Comparison of ENCODE assay signal across 8 mouse cellular contexts in genomic region chr11:98776843-98777590, GRCm38 (mm10). TPM values are rescaled to one million over a fixed set of nuclear protein-coding genes. Genes with fewer than 3 reads are reported as not detected.
DNase-seq lines count a peak whose midpoint lies in the region; ATAC-seq lines count a peak whose summit lies in the region.

No protein-coding gene starts in this region.

- WGBS in heart, embryonic 11.5 days (ENCODE audit: insufficient replicate concordance), result 17% methylated on average over 9 of the region's 9 CpGs
- WGBS in kidney, embryonic 15.5 days, result 8% methylated on average over 9 of the region's 9 CpGs

- H3K9ac ChIP-seq in heart, embryonic 11.5 days (ENCODE audit: low read depth, low read length), result peak overlapping the region; percentile 72
- H3K9ac ChIP-seq in kidney, embryonic 15.5 days, result 0 out of 2 replicates have a peak overlapping the region, but pooled peaks have one; percentile 27

- H3K36me3 ChIP-seq in heart, embryonic 11.5 days (ENCODE audit: control insufficient read depth, insufficient read depth, low read length), result no peaks in the 10 kb centered on the region
- no peaks in the 10 kb centered on the region for H3K36me3 ChIP-seq in kidney, embryonic 15.5 days

- DNase-seq in MN1 (ENCODE audit: low spot score), result peak; percentile 29
- peak; percentile 79 for DNase-seq in embryo, embryonic 11 days
- DNase-seq in lung, postnatal 14 days, result peak; percentile 60
- DNase-seq in yolk sac, embryonic 10.5 days (ENCODE audit: low spot score), result peak; percentile 69
- DNase-seq in urinary bladder, postnatal 25 days (ENCODE audit: low spot score), result no peak
- no peak for DNase-seq in spleen, postnatal 36 days (ENCODE audit: low spot score in 2 of 2)

- peaks cover 57% of the 10 kb centered on the region for H3K4me1 ChIP-seq in heart, embryonic 11.5 days (ENCODE audit: control insufficient read depth, insufficient read depth, low read length)
- peaks cover 95% of the 10 kb centered on the region for H3K4me1 ChIP-seq in kidney, embryonic 15.5 days

- ATAC-seq in heart, embryonic 11.5 days (replicated peaks; ENCODE audit: insufficient number of reproducible peaks, low FRiP score, low TSS enrichment), result no peak
- ATAC-seq in kidney, embryonic 15.5 days (replicated peaks; ENCODE audit: low FRiP score), result peak; percentile 10; the same call in 1 of the 2 replicates

- no peaks in the 10 kb centered on the region for H3K9me3 ChIP-seq in heart, embryonic 11.5 days (replicated peaks; ENCODE audit: control insufficient read depth, low read length)
- H3K9me3 ChIP-seq in kidney, embryonic 15.5 days (replicated peaks), result no peaks in the 10 kb centered on the region

- peak overlapping the region; percentile 92 for H3K27ac ChIP-seq in heart, embryonic 11.5 days (ENCODE audit: low read depth, low read length)
- peak overlapping the region; percentile 89 for H3K27ac ChIP-seq in kidney, embryonic 15.5 days

- 0 out of 2 replicates have a peak overlapping the region, but pooled peaks have one; percentile 2 for H3K4me3 ChIP-seq in heart, embryonic 11.5 days (ENCODE audit: low read depth, low read length)
- no peak overlapping the region for H3K4me3 ChIP-seq in kidney, embryonic 15.5 days (replicated peaks)

- no peaks in the 10 kb centered on the region for H3K27me3 ChIP-seq in heart, embryonic 11.5 days (ENCODE audit: control insufficient read depth, insufficient read depth, low read length)
- H3K27me3 ChIP-seq in kidney, embryonic 15.5 days, result no peaks in the 10 kb centered on the region

- H3K4me2 ChIP-seq in heart, embryonic 11.5 days, result peak overlapping the region; percentile 78
- H3K4me2 ChIP-seq in kidney, embryonic 15.5 days, result peak overlapping the region; percentile 87

RNA-seq across cellular contexts. Expression of gene Nr1d1, which starts 1.9 kb away (rescaled TPM):
- polyA plus RNA-seq in heart, embryonic 11.5 days (2014; fragmentation: Nextera tagmentation; extraction: Ambion mirVana), result 5.6 and 6.4 TPM in 2 replicates
- 2.0 and 2.3 TPM in 2 replicates for polyA plus RNA-seq in kidney, embryonic 15.5 days (2015; fragmentation: Nextera tagmentation; extraction: Ambion mirVana)

RNA-seq across cellular contexts. Expression of gene Msl1, which starts 18.3 kb away (rescaled TPM):
- 15.9 and 17.1 TPM in 2 replicates for polyA plus RNA-seq in heart, embryonic 11.5 days (2014; fragmentation: Nextera tagmentation; extraction: Ambion mirVana)
- 25.1 and 25.8 TPM in 2 replicates for polyA plus RNA-seq in kidney, embryonic 15.5 days (2015; fragmentation: Nextera tagmentation; extraction: Ambion mirVana)

RNA-seq across cellular contexts. Expression of gene Casc3, which starts 27.7 kb away (rescaled TPM):
- polyA plus RNA-seq in heart, embryonic 11.5 days (2014; fragmentation: Nextera tagmentation; extraction: Ambion mirVana), result 22.2 and 28.5 TPM in 2 replicates
- 40.6 and 40.8 TPM in 2 replicates for polyA plus RNA-seq in kidney, embryonic 15.5 days (2015; fragmentation: Nextera tagmentation; extraction: Ambion mirVana)

RNA-seq across cellular contexts. Expression of gene Thra, which starts 36.6 kb away (rescaled TPM):
- polyA plus RNA-seq in heart, embryonic 11.5 days (2014; fragmentation: Nextera tagmentation; extraction: Ambion mirVana), result 32.2 and 35.7 TPM in 2 replicates
- 21.7 and 26.9 TPM in 2 replicates for polyA plus RNA-seq in kidney, embryonic 15.5 days (2015; fragmentation: Nextera tagmentation; extraction: Ambion mirVana)

RNA-seq across cellular contexts. Expression of gene Med24, which starts 47.8 kb away (rescaled TPM):
- polyA plus RNA-seq in heart, embryonic 11.5 days (2014; fragmentation: Nextera tagmentation; extraction: Ambion mirVana), result 31.6 and 42.1 TPM in 2 replicates
- 58.2 and 64.7 TPM in 2 replicates for polyA plus RNA-seq in kidney, embryonic 15.5 days (2015; fragmentation: Nextera tagmentation; extraction: Ambion mirVana)

Comparison
In these comparisons a context has a peak if more than half of its experiments do, and no peak if none do; other contexts are left out.
1. DNase-seq: peak in MN1 (single experiment), embryo, embryonic 11 days (single experiment), lung, postnatal 14 days (single experiment) and yolk sac, embryonic 10.5 days (single experiment); none in urinary bladder, postnatal 25 days (single experiment) and spleen, postnatal 36 days (0 of 2).